Mouse (Mus musculus) ovary, postnatal 36 days (tissue): ENCODE measurements around the gene Smg7.
"Not testable (repeated sequence)": the region's sequence is repeated elsewhere in the genome, so short reads cannot be mapped to it uniquely, and the experiment has no call there.

Experiments
- DNase-seq: peaks from one replicate; pipeline ENCODE4 v3.0.0; 2022; ENCODE audit warnings: low spot score, mixed read lengths

Gene Smg7

DNA sequence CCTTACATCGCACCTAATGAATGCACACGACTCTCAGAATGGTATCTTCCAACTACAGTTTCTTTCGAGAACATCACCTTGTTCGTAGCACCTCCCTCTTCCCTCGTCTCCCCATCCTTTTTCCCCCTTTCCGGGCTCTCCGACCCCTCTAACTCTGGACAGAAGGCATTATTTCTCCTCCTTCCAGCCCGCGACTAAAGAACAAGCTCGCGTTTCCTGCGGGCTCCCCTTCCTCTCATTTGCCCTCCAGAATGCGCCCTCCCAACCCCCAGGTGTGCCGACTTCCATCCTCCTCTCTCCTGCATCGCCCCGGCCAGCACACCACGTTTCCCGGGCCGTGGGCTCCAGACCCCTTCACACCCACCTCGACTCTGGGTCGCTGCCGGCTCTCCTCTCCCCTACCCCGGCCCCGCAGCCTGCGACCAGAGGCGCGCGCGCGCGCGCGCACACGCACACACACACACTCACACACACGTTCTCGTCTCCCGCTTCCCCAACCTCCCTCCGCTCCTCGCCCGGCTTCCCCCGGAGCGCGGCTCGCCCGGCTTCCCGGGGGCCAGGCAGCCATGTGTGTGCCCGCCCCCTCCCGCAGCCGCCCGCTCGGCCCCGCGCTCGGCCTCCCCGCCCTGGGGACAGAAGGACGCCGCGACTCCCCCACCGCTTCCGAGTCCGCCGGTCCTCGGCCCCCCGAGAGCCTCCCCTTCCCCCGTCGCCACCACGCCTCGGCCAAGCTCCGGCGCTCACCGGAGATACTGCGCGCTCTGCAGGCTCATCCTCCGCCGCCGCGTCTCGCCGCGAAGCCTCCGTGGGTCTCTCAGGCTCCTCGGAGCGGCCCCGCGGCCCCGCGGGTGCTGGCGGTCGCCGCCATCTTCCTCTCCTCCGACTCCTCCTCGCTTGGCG lies at the start of gene Smg7:
Gene Smg7 (minus strand): TSS at position 882 of the 900 bp plus-strand sequence.
- no peak for DNase-seq

DNA sequence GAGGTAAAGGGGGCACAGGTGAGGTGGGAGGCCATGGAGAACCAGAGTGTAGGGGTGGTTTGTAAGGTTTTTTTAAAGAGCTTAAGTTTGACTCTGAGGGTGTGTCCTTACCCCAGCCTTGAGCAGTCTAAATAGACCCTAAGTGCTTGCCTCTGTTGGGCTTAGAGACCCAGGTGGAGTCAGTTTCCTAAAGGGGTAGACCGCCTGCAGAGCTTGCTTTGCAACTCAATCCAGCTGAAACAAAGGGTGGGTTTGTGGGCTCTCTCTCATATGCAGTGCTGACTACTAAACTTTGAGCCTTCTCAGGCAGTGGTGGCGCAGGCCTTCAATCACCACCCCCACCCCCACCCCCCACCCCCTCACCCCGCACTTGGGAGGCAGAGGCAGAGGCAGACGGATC lies 40.5 kb upstream of the Smg7 start:
- no peak for DNase-seq

DNA sequence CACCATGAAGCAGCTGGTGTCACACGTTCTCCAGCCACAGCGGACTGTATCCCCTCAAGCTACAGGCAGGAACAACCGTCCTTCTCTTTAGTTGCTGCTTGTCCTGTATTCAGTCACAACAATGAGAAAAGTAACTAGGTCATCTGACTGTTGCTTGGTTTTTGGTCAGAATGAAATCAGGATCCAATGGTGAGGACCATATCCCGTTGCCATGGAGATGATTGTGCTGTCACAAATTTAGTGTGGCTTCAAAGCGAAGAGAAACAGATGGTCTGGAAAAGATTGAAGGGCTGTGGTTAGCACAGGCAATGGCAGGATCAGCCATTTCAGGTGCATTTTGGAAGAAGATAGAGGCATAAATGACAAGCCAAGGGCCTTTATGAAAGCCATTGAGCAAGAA lies 33.9 kb upstream of the Smg7 start:
- DNase-seq, result no peak

- DNase-seq, result no peak
These were observed 33.0 kb upstream of the Smg7 start for GRCm38 (mm10) chr1:152935476-152935875.

DNA sequence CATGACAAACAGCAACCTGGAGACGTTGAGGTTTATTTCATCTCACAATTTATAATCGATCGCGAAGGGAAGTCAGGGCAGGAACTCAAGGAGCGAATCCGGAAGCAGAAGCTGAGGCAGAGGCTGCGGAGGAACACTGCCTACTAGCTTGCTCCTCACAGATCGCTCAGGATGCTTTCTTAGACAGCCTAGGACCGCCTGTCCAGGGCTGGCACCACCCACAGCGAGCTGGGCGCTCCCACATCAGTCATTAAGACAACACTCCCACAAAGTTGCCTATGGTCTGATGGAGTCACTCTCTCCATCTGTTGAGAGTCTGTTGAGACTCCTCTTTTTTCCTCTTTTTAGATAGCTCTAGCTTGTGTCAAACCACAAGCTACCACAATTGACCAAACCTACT lies 31.5 kb upstream of the Smg7 start:
- DNase-seq, result no peak

DNA sequence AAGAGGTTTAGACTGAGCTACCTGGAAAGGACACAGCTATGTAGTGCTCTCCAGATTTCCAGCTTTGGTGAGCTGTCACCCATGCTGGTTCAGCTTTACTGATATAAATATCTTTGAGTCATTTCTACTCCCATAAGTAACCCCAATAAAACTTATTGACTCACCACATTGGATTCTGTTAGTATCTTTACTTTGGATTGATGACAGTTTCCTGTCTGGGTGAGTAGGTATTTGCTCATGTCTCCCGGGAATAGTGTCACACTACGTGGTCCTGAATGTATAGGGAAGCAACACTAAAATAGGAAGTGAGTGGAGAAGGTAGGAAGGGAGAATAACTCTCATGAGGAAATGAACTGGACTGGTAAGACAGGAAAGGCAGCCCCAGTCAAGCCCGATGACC lies 19.3 kb upstream of the Smg7 start:
- no peak for DNase-seq

DNA sequence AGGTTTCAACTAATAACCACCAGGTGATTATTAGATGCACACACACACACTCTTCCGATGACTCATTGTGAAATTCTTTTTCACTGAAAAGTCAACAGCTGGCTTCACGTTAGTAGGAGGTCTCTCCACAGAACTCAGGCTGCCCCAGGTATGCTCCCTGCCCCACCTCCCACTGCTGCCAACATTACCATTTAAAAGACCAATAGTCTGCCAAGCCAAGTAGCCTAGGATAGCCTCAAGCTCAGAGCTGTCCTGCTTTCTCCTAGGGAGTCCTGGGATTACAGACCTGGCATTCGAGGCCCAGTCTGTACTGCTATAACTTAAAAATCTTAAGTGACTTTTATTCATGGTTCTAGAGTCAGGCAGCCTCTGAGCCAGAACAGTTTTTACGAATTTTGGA lies 15.2 kb upstream of the Smg7 start:
- no peak for DNase-seq

GRCm38 (mm10) chr1:152916936-152917335 lies 14.5 kb upstream of the Smg7 start:
- no peak for DNase-seq

- no peak for DNase-seq
These were observed 13.3 kb upstream of the Smg7 start for GRCm38 (mm10) chr1:152915766-152916165.

GRCm38 (mm10) chr1:152913483-152914460 lies 11.3 kb upstream of the Smg7 start:
- no peak for DNase-seq

DNA sequence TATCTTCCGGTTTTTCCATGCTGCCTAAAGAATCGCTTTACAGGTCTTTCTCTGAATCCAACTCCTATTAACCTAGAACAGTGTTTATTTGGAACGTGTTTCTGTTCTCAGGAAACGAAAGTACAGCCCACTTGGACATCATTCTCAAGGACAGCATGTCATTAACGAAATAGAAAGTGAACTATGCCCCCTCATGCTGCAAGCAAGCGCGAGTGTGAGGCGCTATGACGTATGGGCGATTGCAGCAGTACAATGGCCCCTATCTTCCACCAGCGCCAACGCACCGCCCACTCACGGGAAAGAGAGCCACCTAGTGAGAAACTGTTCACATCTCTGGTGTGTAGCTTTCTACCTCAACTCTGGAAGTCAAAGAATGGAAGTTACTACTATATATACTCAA lies 2.0 kb upstream of the Smg7 start:
- peak; percentile 71 for DNase-seq

- peak; percentile 46 for DNase-seq
These were observed 1.2 kb upstream of the Smg7 start for GRCm38 (mm10) chr1:152903591-152904135.

- peak; percentile 94 for DNase-seq
These were observed 445 bp upstream of the Smg7 start for GRCm38 (mm10) chr1:152902665-152903516.

GRCm38 (mm10) chr1:152901419-152901764 lies 1.1 kb downstream of the Smg7 start:
- DNase-seq, result no peak

GRCm38 (mm10) chr1:152888086-152888485 lies 14.4 kb downstream of the Smg7 start:
- DNase-seq, result not testable (repeated sequence)

GRCm38 (mm10) chr1:152871031-152871430 lies 31.4 kb downstream of the Smg7 start:
- DNase-seq, result no peak

DNA sequence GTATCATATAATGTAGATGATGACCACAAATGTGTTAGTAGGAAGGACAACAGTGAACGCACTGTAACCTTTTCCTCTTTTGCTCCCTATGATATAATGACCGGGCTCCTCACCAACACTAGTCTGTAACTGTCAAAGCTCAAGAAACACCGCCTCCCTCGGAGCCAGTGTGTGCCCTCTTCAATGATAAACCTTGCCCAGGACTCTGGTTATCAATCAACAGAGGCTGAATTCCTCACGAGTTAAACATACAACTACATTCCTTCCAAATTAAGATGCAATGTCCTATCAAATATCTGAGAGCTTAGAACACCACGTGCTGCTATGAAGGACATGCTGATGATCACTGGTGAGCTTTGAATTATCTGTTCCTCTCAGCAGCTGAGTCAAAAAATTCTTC lies 32.5 kb downstream of the Smg7 start:
- no peak for DNase-seq

- no peak for DNase-seq
These were observed 55.6 kb downstream of the Smg7 start for GRCm38 (mm10) chr1:152846856-152847255.

- no peak for DNase-seq
These were observed 57.2 kb downstream of the Smg7 start for GRCm38 (mm10) chr1:152845211-152845730.

DNA sequence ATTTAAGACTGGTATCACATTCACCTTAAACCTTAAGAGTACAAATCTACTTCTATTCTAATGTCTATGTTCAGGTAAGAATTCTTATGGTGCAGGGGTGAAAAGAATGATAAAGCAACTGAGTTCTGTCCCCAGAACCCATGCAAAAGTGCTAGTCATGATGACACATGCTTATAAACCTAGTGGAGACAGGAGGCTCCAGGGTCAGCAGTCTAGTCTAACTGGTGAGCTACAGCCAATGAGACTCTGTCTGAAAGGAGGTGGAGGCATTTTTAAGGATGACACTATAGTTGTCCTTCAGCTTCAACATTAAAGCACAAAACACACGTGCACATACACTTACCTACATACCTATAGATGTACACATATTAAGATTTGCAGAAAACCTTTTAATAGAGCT lies 57.8 kb downstream of the Smg7 start:
- no peak for DNase-seq

DNA sequence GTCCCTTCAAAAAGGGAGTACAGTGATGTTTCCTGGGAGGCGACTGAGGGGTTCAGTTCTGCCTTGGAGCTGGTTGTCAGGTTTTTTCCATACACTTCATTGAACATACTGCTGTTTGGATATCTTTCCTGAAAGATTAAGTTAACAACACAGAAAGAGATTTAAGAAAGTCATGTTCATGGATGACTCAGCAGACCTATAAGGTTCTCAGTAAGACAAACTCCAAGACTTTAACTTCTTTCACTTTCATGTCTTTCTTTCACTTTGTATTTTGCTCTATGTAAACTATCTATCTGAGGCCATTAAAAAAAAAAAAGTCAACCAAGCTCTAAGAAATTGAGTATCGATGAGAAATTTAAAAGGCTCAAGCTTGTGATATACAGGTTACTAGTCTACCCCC lies 61.4 kb downstream of the Smg7 start:
- DNase-seq, result no peak
